Mouse (Mus musculus): ENCODE data around the gene Pip5k1b.

The Pip5k1b gene

GRCm38 (mm10) chr19:24518384-24518783 lies 37.3 kb downstream of the Pip5k1b start:
- no peak for DNase-seq (ENCODE audit: extremely low read depth, low read depth)

- no peak for DNase-seq (ENCODE audit: extremely low read depth, low read depth)
Measured at GRCm38 (mm10) chr19:24517057-24517456, 38.6 kb downstream of the Pip5k1b start.

- DNase-seq (ENCODE audit: extremely low read depth, low read depth): no peak
Measured at GRCm38 (mm10) chr19:24515941-24516340, 39.7 kb downstream of the Pip5k1b start.

- DNase-seq (ENCODE audit: extremely low read depth, low read depth): no peak
Measured at GRCm38 (mm10) chr19:24514661-24515642, 40.7 kb downstream of the Pip5k1b start.

- DNase-seq (ENCODE audit: extremely low read depth, low read depth): peak; percentile 50
Measured at GRCm38 (mm10) chr19:24513105-24513843, 42.4 kb downstream of the Pip5k1b start.

GRCm38 (mm10) chr19:24511939-24512338 lies 43.7 kb downstream of the Pip5k1b start:
- no peak for DNase-seq (ENCODE audit: extremely low read depth, low read depth)

- DNase-seq (ENCODE audit: extremely low read depth, low read depth): no peak
Measured at GRCm38 (mm10) chr19:24509391-24509790, 46.3 kb downstream of the Pip5k1b start.

GRCm38 (mm10) chr19:24508087-24508767 lies 47.4 kb downstream of the Pip5k1b start:
- no peak for DNase-seq (ENCODE audit: extremely low read depth, low read depth)

GRCm38 (mm10) chr19:24502736-24503421 lies 52.8 kb downstream of the Pip5k1b start:
- no peak for DNase-seq (ENCODE audit: extremely low read depth, low read depth)

- no peak for DNase-seq (ENCODE audit: extremely low read depth, low read depth)
Measured at GRCm38 (mm10) chr19:24501525-24501924, 54.1 kb downstream of the Pip5k1b start.

- no peak for DNase-seq (ENCODE audit: extremely low read depth, low read depth)
Measured at GRCm38 (mm10) chr19:24500431-24500830, 55.2 kb downstream of the Pip5k1b start.

GRCm38 (mm10) chr19:24499291-24499690 lies 56.4 kb downstream of the Pip5k1b start:
- DNase-seq (ENCODE audit: extremely low read depth, low read depth): no peak

- DNase-seq (ENCODE audit: extremely low read depth, low read depth): no peak
Measured at GRCm38 (mm10) chr19:24493887-24494286, 61.8 kb downstream of the Pip5k1b start.

GRCm38 (mm10) chr19:24491824-24492223 lies 63.8 kb downstream of the Pip5k1b start:
- DNase-seq (ENCODE audit: extremely low read depth, low read depth): no peak

GRCm38 (mm10) chr19:24490275-24490674 lies 65.4 kb downstream of the Pip5k1b start:
- DNase-seq (ENCODE audit: extremely low read depth, low read depth): no peak

GRCm38 (mm10) chr19:24486433-24487296 lies 69.0 kb downstream of the Pip5k1b start:
- DNase-seq (ENCODE audit: extremely low read depth, low read depth): no peak

- DNase-seq (ENCODE audit: extremely low read depth, low read depth): no peak
Measured at GRCm38 (mm10) chr19:24484612-24485194, 71.0 kb downstream of the Pip5k1b start.

- no peak for DNase-seq (ENCODE audit: extremely low read depth, low read depth)
Measured at GRCm38 (mm10) chr19:24480916-24481315, 74.8 kb downstream of the Pip5k1b start.

Data from MEL-GATA-1-ER (cell line).